Mouse (Mus musculus) heart, embryonic 16.5 days (tissue): ENCODE measurements around the gene Lekr1. TPM values are rescaled to one million over a fixed set of nuclear protein-coding genes. Genes with fewer than 3 reads are reported as not detected.

Experiments used
- ATAC-seq: fragments of 200-750 bp; cut with Nextera tagmentation; replicated peaks from 2 replicates; pipeline ENCODE4 v1.8.0; 2017; ENCODE audit warnings: moderate number of reproducible peaks; ENCODE audit not compliant: insufficient read depth, low FRiP score; ENCODE audit errors: extremely low read depth
- H3K27ac ChIP-seq: fragments of 300-500 bp; sonication (generic); 2 replicates; pipeline ENCODE4 v1.5.1; 2014; ENCODE audit warnings: mild to moderate bottlenecking, low read length, control low read depth, moderate library complexity
- H3K27me3 ChIP-seq: fragments of 300-500 bp; sonication (generic); 2 replicates; pipeline ENCODE4 v1.6.1; 2014; ENCODE audit warnings: low read length, mixed read lengths; ENCODE audit not compliant: control insufficient read depth, insufficient read depth
- H3K36me3 ChIP-seq: fragments of 300-500 bp; sonication (generic); 2 replicates; pipeline ENCODE4 v1.6.1; 2014; ENCODE audit not compliant: control insufficient read depth, insufficient read depth
- H3K4me1 ChIP-seq: fragments of 300-500 bp; sonication (generic); 2 replicates; pipeline ENCODE4 v1.6.1; 2014; ENCODE audit warnings: low read length, mixed read lengths; ENCODE audit not compliant: control insufficient read depth, insufficient read depth
- H3K4me2 ChIP-seq: fragments of 300-500 bp; sonication (generic); 2 replicates; pipeline ENCODE4 v1.6.1; 2014; ENCODE audit warnings: low read depth, mild to moderate bottlenecking, control low read depth, low read length
- H3K4me3 ChIP-seq: fragments of 300-500 bp; sonication (generic); 2 replicates; pipeline ENCODE4 v1.5.1; 2014; ENCODE audit warnings: mild to moderate bottlenecking, control low read depth, low read length
- H3K9ac ChIP-seq: fragments of 300-500 bp; sonication (generic); 2 replicates; pipeline ENCODE4 v1.6.1; 2014; ENCODE audit warnings: low read length, control low read depth
- H3K9me3 ChIP-seq: fragments of 300-500 bp; sonication (generic); replicated peaks from 2 replicates; pipeline ENCODE4 v1.6.1; 2016; ENCODE audit warnings: low read length; ENCODE audit not compliant: control insufficient read depth
- WGBS: fragments of 180-500 bp; shearing (Covaris S2); extraction: QIAGEN DNeasy Blood & Tissue Kit; methylation state at CpG from one replicate; pipeline ENCODE4 v1.1.7; 2014; 5-methylcytosine and 5-hydroxymethylcytosine counted together
- polyA plus RNA-seq: library from polyadenylated mRNA; unstranded; fragments of >200 nt; fragmentation: Nextera tagmentation; extraction: Ambion mirVana; gene quantifications from 2 replicates; pipeline ENCODE4 v1.2.1, GENCODE M21; 2015

Gene Lekr1
- polyA plus RNA-seq, 1 experiment from 2014 or later = 7.1 TPM

- ATAC-seq = no peak
- 84% methylated on average over 10 of the region's 10 CpGs for whole genome bisulfite sequencing
- no peak overlapping the region for H3K27ac ChIP-seq
- H3K4me3 ChIP-seq = no peak overlapping the region
- H3K36me3 ChIP-seq = no peaks in the 10 kb centered on the region
- H3K4me1 ChIP-seq = peaks cover 34% of the 10 kb centered on the region
- no peaks in the 10 kb centered on the region for H3K9me3 ChIP-seq
- H3K27me3 ChIP-seq = no peaks in the 10 kb centered on the region
- H3K9ac ChIP-seq = no peak overlapping the region
- no peak overlapping the region for H3K4me2 ChIP-seq
These were observed 178.3 kb downstream of the Lekr1 start for GRCm38 (mm10) chr3:65844302-65844701.

- Histone ChIP-seq H3K4me2 (no peak overlapping the region), H3K4me1 (peaks cover 34% of the 10 kb centered on the region), H3K4me3 (no peak overlapping the region), H3K27ac (peak overlapping the region; percentile 68), H3K9ac (no peak overlapping the region), H3K36me3 (no peaks in the 10 kb centered on the region), H3K27me3 (no peaks in the 10 kb centered on the region), H3K9me3 (no peaks in the 10 kb centered on the region)
- 24% methylated on average over 8 of the region's 8 CpGs for WGBS
- ATAC-seq = peak; percentile 74
These were observed 179.0 kb downstream of the Lekr1 start for GRCm38 (mm10) chr3:65844851-65845552.

- peaks cover 34% of the 10 kb centered on the region for H3K4me1 ChIP-seq
- no peak overlapping the region for H3K4me2 ChIP-seq
- H3K27me3 ChIP-seq = no peaks in the 10 kb centered on the region
- ATAC-seq = no peak
- WGBS = 62% methylated on average over 4 of the region's 4 CpGs
- no peak overlapping the region for H3K9ac ChIP-seq
- H3K27ac ChIP-seq = no peak overlapping the region
- H3K36me3 ChIP-seq = no peaks in the 10 kb centered on the region
- H3K4me3 ChIP-seq = no peak overlapping the region
- H3K9me3 ChIP-seq = no peaks in the 10 kb centered on the region
These were observed 181.2 kb downstream of the Lekr1 start for GRCm38 (mm10) chr3:65847158-65847787.

GRCm38 (mm10) chr3:65853746-65854145, 187.7 kb downstream of the Lekr1 start:
- no peak for ATAC-seq
- no peaks in the 10 kb centered on the region for H3K9me3 ChIP-seq
- no peak overlapping the region for H3K9ac ChIP-seq
- H3K4me1 ChIP-seq = peaks cover 7% of the 10 kb centered on the region
- H3K4me3 ChIP-seq = no peak overlapping the region
- H3K4me2 ChIP-seq = no peak overlapping the region
- whole genome bisulfite sequencing = 74% methylated on average over 5 of the region's 5 CpGs
- no peaks in the 10 kb centered on the region for H3K27me3 ChIP-seq
- H3K27ac ChIP-seq = no peak overlapping the region
- no peaks in the 10 kb centered on the region for H3K36me3 ChIP-seq

GRCm38 (mm10) chr3:65855521-65855920, 189.5 kb downstream of the Lekr1 start:
- WGBS = 93% methylated on average over 5 of the region's 5 CpGs
- H3K9ac ChIP-seq = no peak overlapping the region
- H3K27ac ChIP-seq = no peak overlapping the region
- peaks cover 12% of the 10 kb centered on the region for H3K4me1 ChIP-seq
- ATAC-seq = no peak
- H3K4me2 ChIP-seq = no peak overlapping the region
- H3K27me3 ChIP-seq = no peaks in the 10 kb centered on the region
- H3K36me3 ChIP-seq = no peaks in the 10 kb centered on the region
- H3K4me3 ChIP-seq = no peak overlapping the region
- no peaks in the 10 kb centered on the region for H3K9me3 ChIP-seq

GRCm38 (mm10) chr3:65858118-65858517, 192.1 kb downstream of the Lekr1 start:
- Histone ChIP-seq H3K4me2 (0 out of 2 replicates have a peak overlapping the region, but pooled peaks have one; percentile 30), H3K4me1 (peaks cover 22% of the 10 kb centered on the region), H3K9ac (no peak overlapping the region), H3K27me3 (no peaks in the 10 kb centered on the region), H3K36me3 (no peaks in the 10 kb centered on the region), H3K9me3 (no peaks in the 10 kb centered on the region), H3K27ac (no peak overlapping the region), H3K4me3 (no peak overlapping the region)
- ATAC-seq = no peak
- 53% methylated on average over 11 of the region's 11 CpGs for WGBS

- Histone ChIP-seq H3K4me2 (peak overlapping the region; percentile 30), H3K27ac (no peak overlapping the region), H3K9me3 (no peaks in the 10 kb centered on the region), H3K9ac (peak overlapping the region; percentile 30; the same call in 1 of the 2 replicates), H3K4me3 (no peak overlapping the region), H3K4me1 (peaks cover 28% of the 10 kb centered on the region), H3K27me3 (no peaks in the 10 kb centered on the region), H3K36me3 (no peaks in the 10 kb centered on the region)
- WGBS = 24% methylated on average over 13 of the region's 13 CpGs
- ATAC-seq = peak; percentile 35
These were observed 192.8 kb downstream of the Lekr1 start for GRCm38 (mm10) chr3:65858741-65859348.

GRCm38 (mm10) chr3:65859750-65860149, 193.7 kb downstream of the Lekr1 start:
- H3K9ac ChIP-seq = no peak overlapping the region
- no peak overlapping the region for H3K27ac ChIP-seq
- WGBS = 79% methylated on average over 6 of the region's 6 CpGs
- H3K36me3 ChIP-seq = no peaks in the 10 kb centered on the region
- no peaks in the 10 kb centered on the region for H3K9me3 ChIP-seq
- H3K4me2 ChIP-seq = no peak overlapping the region
- ATAC-seq = no peak
- no peak overlapping the region for H3K4me3 ChIP-seq
- peaks cover 29% of the 10 kb centered on the region for H3K4me1 ChIP-seq
- H3K27me3 ChIP-seq = no peaks in the 10 kb centered on the region

- no peak for ATAC-seq
- H3K9me3 ChIP-seq = no peaks in the 10 kb centered on the region
- H3K27ac ChIP-seq = no peak overlapping the region
- WGBS = 52% methylated on average over 4 of the region's 4 CpGs
- no peak overlapping the region for H3K4me3 ChIP-seq
- no peak overlapping the region for H3K4me2 ChIP-seq
- H3K4me1 ChIP-seq = peaks cover 29% of the 10 kb centered on the region
- H3K36me3 ChIP-seq = no peaks in the 10 kb centered on the region
- H3K9ac ChIP-seq = no peak overlapping the region
- H3K27me3 ChIP-seq = no peaks in the 10 kb centered on the region
These were observed 194.9 kb downstream of the Lekr1 start for GRCm38 (mm10) chr3:65860903-65861302.
